Mouse (Mus musculus) MEL (cell line): ENCODE results near the gene Gipr. TPM values are rescaled to one million over a fixed set of nuclear protein-coding genes. Genes with fewer than 3 reads are reported as not detected.

ENCODE experiments used
- DNase-seq: peaks from one replicate; pipeline ENCODE4 v3.0.0; 2011; ENCODE audit warnings: low read depth, low spot score
- H3K27ac ChIP-seq: 2 replicates; pipeline ENCODE4 v1.5.1; 2012; ENCODE audit warnings: low read depth, mild to moderate bottlenecking, control low read depth, low read length, moderate library complexity; ENCODE audit not compliant: control insufficient read depth
- H3K27me3 ChIP-seq, 2 experiments: fragments of 150-350 bp in 1 of 2; sonication (generic) in 1 of 2; 2 replicates each; pipeline ENCODE4 v1.6.1; 2012; ENCODE audit warnings: low read length in 2 of 2, mild to moderate bottlenecking in 2 of 2, improper control_type of control experiment in 1 of 2, moderate library complexity in 1 of 2; ENCODE audit not compliant: insufficient read depth in 2 of 2, control insufficient read depth in 1 of 2
- H3K36me3 ChIP-seq, 2 experiments: 2 replicates each; pipeline ENCODE4 v1.6.1; 2012 to 2014; ENCODE audit warnings: low read length in 2 of 2, improper control_type of control experiment in 1 of 2, inconsistent platforms in 1 of 2, mild to moderate bottlenecking in 1 of 2; ENCODE audit not compliant: insufficient read depth in 2 of 2, control insufficient read depth in 1 of 2
- H3K4me1 ChIP-seq, 2 experiments: fragments of 150-350 bp in 1 of 2; sonication (generic) in 1 of 2; 2 replicates each; pipeline ENCODE4 v1.6.1; 2012; ENCODE audit warnings: low read length in 2 of 2, improper control_type of control experiment in 1 of 2, mild to moderate bottlenecking in 1 of 2; ENCODE audit not compliant: insufficient read depth in 2 of 2, control insufficient read depth in 1 of 2
- H3K4me3 ChIP-seq, 2 experiments: fragments of 150-350 bp in 1 of 2; sonication (generic) in 1 of 2; 2 replicates each; pipeline ENCODE4 v1.5.1; 2012; ENCODE audit warnings: low read depth in 2 of 2, low read length in 2 of 2, mild to moderate bottlenecking in 2 of 2, moderate library complexity in 2 of 2, control low read depth in 1 of 2, improper control_type of control experiment in 1 of 2; ENCODE audit not compliant: control insufficient read depth in 1 of 2, insufficient read depth in 1 of 2
- H3K79me2 ChIP-seq: 2 replicates; pipeline ENCODE4 v1.6.1; 2012; ENCODE audit warnings: mild to moderate bottlenecking, low read length, moderate library complexity; ENCODE audit not compliant: control insufficient read depth, poor library complexity, insufficient read depth
- H3K9ac ChIP-seq: 2 replicates; pipeline ENCODE4 v1.6.1; 2012; ENCODE audit warnings: low read depth, mild to moderate bottlenecking, control low read depth, low read length, moderate library complexity; ENCODE audit not compliant: control insufficient read depth, poor library complexity, severe bottlenecking
- H3K9me3 ChIP-seq: fragments of 150-350 bp; sonication (generic); replicated peaks from 2 replicates; pipeline ENCODE4 v1.6.1; 2012; ENCODE audit warnings: mild to moderate bottlenecking, low read length, improper control_type of control experiment, moderate library complexity; ENCODE audit not compliant: insufficient read depth
- CHD2 ChIP-seq: IDR thresholded peaks from 2 replicates; pipeline ENCODE4 v1.6.1; 2011; ENCODE audit warnings: low read length, improper control_type of control experiment
- CTCF ChIP-seq, 3 experiments: IDR thresholded peaks in 2 of 3; conservative IDR thresholded peaks in 1 of 3; 2 replicates each; pipeline ENCODE4 v1.5.1; 2011 to 2012; ENCODE audit warnings: low read length in 3 of 3, low read depth in 2 of 3, mild to moderate bottlenecking in 2 of 3, improper control_type of control experiment in 1 of 3, inconsistent platforms in 1 of 3, mixed read lengths in 1 of 3, moderate library complexity in 1 of 3; ENCODE audit not compliant: control insufficient read depth in 1 of 3, insufficient read depth in 1 of 3, poor library complexity in 1 of 3, severe bottlenecking in 1 of 3
- ELF1 ChIP-seq: IDR thresholded peaks from 2 replicates; pipeline ENCODE4 v1.6.1; 2014; ENCODE audit warnings: low read depth, mild to moderate bottlenecking, inconsistent platforms, low read length, improper control_type of control experiment, moderate library complexity
- GABPA ChIP-seq: IDR thresholded peaks from 2 replicates; pipeline ENCODE4 v1.6.1; 2012; ENCODE audit warnings: low read depth, mild to moderate bottlenecking, inconsistent platforms, low read length, improper control_type of control experiment, moderate library complexity
- HCFC1 ChIP-seq: IDR thresholded peaks from 2 replicates; pipeline ENCODE4 v1.6.1; 2012; ENCODE audit warnings: low read depth, mild to moderate bottlenecking, inconsistent platforms, low read length, improper control_type of control experiment, moderate library complexity
- JUND ChIP-seq: IDR thresholded peaks from 2 replicates; pipeline ENCODE4 v1.6.1; 2011; ENCODE audit warnings: low read depth, mild to moderate bottlenecking, improper control_type of control experiment, low read length
- KAT2A ChIP-seq: conservative IDR thresholded peaks from 2 replicates; pipeline ENCODE4 v1.6.1; 2012; ENCODE audit warnings: low read depth, low read length, improper control_type of control experiment, inconsistent platforms
- MAZ ChIP-seq: IDR thresholded peaks from 2 replicates; pipeline ENCODE4 v1.6.1; 2012; ENCODE audit warnings: low read depth, mild to moderate bottlenecking, inconsistent platforms, low read length, improper control_type of control experiment
- NELFE ChIP-seq: IDR thresholded peaks from 2 replicates; pipeline ENCODE4 v1.6.1; 2011; ENCODE audit warnings: low read depth, low read length, improper control_type of control experiment
- POLR2A ChIP-seq, 2 experiments: IDR thresholded peaks; 2 replicates each; pipeline ENCODE4 v1.6.1; 2011 to 2012; ENCODE audit warnings: low read length in 2 of 2, mild to moderate bottlenecking in 2 of 2, control low read depth in 1 of 2, improper control_type of control experiment in 1 of 2, low read depth in 1 of 2, moderate library complexity in 1 of 2; ENCODE audit not compliant: control insufficient read depth in 1 of 2, insufficient read depth in 1 of 2, poor library complexity in 1 of 2
- POLR2AphosphoS2 ChIP-seq: IDR thresholded peaks from 2 replicates; pipeline ENCODE4 v1.6.1; 2011; ENCODE audit warnings: low read length, improper control_type of control experiment
- POLR2AphosphoS5 ChIP-seq: IDR thresholded peaks from 2 replicates; pipeline ENCODE4 v1.6.1; 2012; ENCODE audit warnings: low read depth, borderline replicate concordance, mild to moderate bottlenecking, inconsistent platforms, low read length, moderate library complexity, mixed read lengths
- RAD21 ChIP-seq: IDR thresholded peaks from 2 replicates; pipeline ENCODE4 v1.6.1; 2011; ENCODE audit warnings: mild to moderate bottlenecking, low read depth, low read length, improper control_type of control experiment
- SIN3A ChIP-seq: IDR thresholded peaks from 2 replicates; pipeline ENCODE4 v1.6.1; 2012; ENCODE audit warnings: low read length, improper control_type of control experiment, inconsistent platforms
- SMC3 ChIP-seq: IDR thresholded peaks from 2 replicates; pipeline ENCODE4 v1.6.1; 2011; ENCODE audit warnings: low read depth, low read length, improper control_type of control experiment
- TAL1 ChIP-seq: IDR thresholded peaks from 2 replicates; pipeline ENCODE4 v1.6.1; 2012; ENCODE audit warnings: mild to moderate bottlenecking, inconsistent platforms, low read length, moderate library complexity, mixed read lengths
- UBTF ChIP-seq: IDR thresholded peaks from 2 replicates; pipeline ENCODE4 v1.6.1; 2012; ENCODE audit warnings: low read depth, mild to moderate bottlenecking, inconsistent platforms, low read length, improper control_type of control experiment, moderate library complexity, borderline replicate concordance; ENCODE audit not compliant: insufficient read depth
- USF2 ChIP-seq, 2 experiments: IDR thresholded peaks; 2 replicates each; pipeline ENCODE4 v1.6.1; 2011 to 2012; ENCODE audit warnings: improper control_type of control experiment in 2 of 2, low read length in 2 of 2, borderline replicate concordance in 1 of 2, inconsistent platforms in 1 of 2, low read depth in 1 of 2, mild to moderate bottlenecking in 1 of 2; ENCODE audit not compliant: insufficient read depth in 1 of 2
- ZC3H11A ChIP-seq: IDR thresholded peaks from 2 replicates; pipeline ENCODE4 v1.6.1; 2012; ENCODE audit warnings: low read depth, mild to moderate bottlenecking, inconsistent platforms, low read length, improper control_type of control experiment
- ZNF384 ChIP-seq: IDR thresholded peaks from 2 replicates; pipeline ENCODE4 v1.6.1; 2012; ENCODE audit warnings: low read depth, mild to moderate bottlenecking, inconsistent platforms, low read length, improper control_type of control experiment
- polyA plus RNA-seq, 2 experiments: library from polyadenylated mRNA; stranded (reverse) in 1 of 2; unstranded in 1 of 2; fragments of >175 nt in 1 of 2; fragments of >200 nt in 1 of 2; gene quantifications; 2 replicates each; pipeline versions ENCODE4 v1.2.1 to v1.2.4; 2012; ENCODE audit warnings: low replicate concordance in 2 of 2, low read depth in 1 of 2; ENCODE audit not compliant: insufficient read length in 2 of 2, insufficient read depth in 1 of 2, missing spikeins in 1 of 2
- total RNA-seq: library from RNA; depleted of rRNA; stranded (reverse); fragments of 300-350 nt; gene quantifications from 2 replicates; pipeline ENCODE4 v1.2.3, GENCODE M21; 2012

Gene Gipr
- total and polyA plus RNA-seq, 3 experiments = 0.65 to 2.1 TPM; not detected in 1

GRCm38 (mm10) chr7:19127744-19128143, 38.2 kb downstream of the Gipr start:
- TF ChIP-seq NELFE (no peak), KAT2A (no peak), ELF1 (no peak), RAD21 (no peak), POLR2A (IDR thresholded peaks at IDR 0.05; ENCODE audit: control insufficient read depth in 1 of 2, insufficient read depth in 1 of 2, low read depth in 1 of 2, low read length in 2 of 2, poor library complexity in 1 of 2) (no peak), SIN3A (no peak), CHD2 (no peak), CTCF (IDR thresholded peaks at IDR 0.05 in 2 of 3, conservative IDR thresholded peaks at IDR 0.05 in 1 of 3; ENCODE audit: control insufficient read depth in 1 of 3, insufficient read depth in 1 of 3, low read depth in 2 of 3, low read length in 3 of 3, poor library complexity in 1 of 3, severe bottlenecking in 1 of 3) (no peak), POLR2AphosphoS5 (no peak), GABPA (no peak), MAZ (no peak)
- no peak for DNase-seq
- Histone ChIP-seq H3K9ac (no peak overlapping the region), H3K4me3 (no peak overlapping the region), H3K4me1 (peaks cover 0 to 4% of the 10 kb centered on the region in 2 experiments; a peak in 2 of 4 replicates), H3K36me3 (0 out of 4 replicates have a peak, but pooled peaks cover 0 to 2% of the 10 kb centered on the region in 2 experiments), H3K27me3 (no peaks in the 10 kb centered on the region), H3K27ac (no peak overlapping the region), H3K79me2 (no peaks in the 10 kb centered on the region; the same call in 1 of the 2 replicates), H3K9me3 (no peaks in the 10 kb centered on the region)

- Histone ChIP-seq H3K9ac (no peak overlapping the region), H3K36me3 (peaks cover 0 to 7% of the 10 kb centered on the region in 2 experiments; a peak in 2 of 4 replicates), H3K79me2 (peaks cover 15% of the 10 kb centered on the region), H3K27ac (no peak overlapping the region), H3K4me1 (peaks cover 2 to 4% of the 10 kb centered on the region in 2 experiments; a peak in 2 of 4 replicates), H3K4me3 (no peak overlapping the region), H3K27me3 (no peaks in the 10 kb centered on the region), H3K9me3 (no peaks in the 10 kb centered on the region)
- TF ChIP-seq SMC3 (no peak), GABPA (no peak), HCFC1 (no peak), MAZ (no peak)
- DNase-seq = no peak
Observed at GRCm38 (mm10) chr7:19124713-19125112, 41.2 kb downstream of the Gipr start.

GRCm38 (mm10) chr7:19121686-19122085, 44.2 kb downstream of the Gipr start:
- H3K27ac ChIP-seq = no peak overlapping the region
- H3K27me3 ChIP-seq = no peaks in the 10 kb centered on the region
- H3K36me3 ChIP-seq = peaks cover 0 to 11% of the 10 kb centered on the region in 2 experiments; a peak in 2 of 4 replicates
- H3K4me3 ChIP-seq = no peak overlapping the region
- H3K9me3 ChIP-seq = no peaks in the 10 kb centered on the region
- no peak overlapping the region for H3K9ac ChIP-seq
- peaks cover 16% of the 10 kb centered on the region for H3K79me2 ChIP-seq
- DNase-seq = no peak
- TF ChIP-seq TAL1 = no peak
- TF ChIP-seq SIN3A = no peak
- no peak for TF ChIP-seq JUND
- no peak for TF ChIP-seq MAZ
- no peak for TF ChIP-seq ZNF384
- no peak for TF ChIP-seq POLR2AphosphoS5
- TF ChIP-seq ZC3H11A = no peak
- no peak for TF ChIP-seq UBTF
- TF ChIP-seq USF2 (IDR thresholded peaks at IDR 0.05; ENCODE audit: borderline replicate concordance in 1 of 2, insufficient read depth in 1 of 2, low read depth in 1 of 2, low read length in 2 of 2) = no peak
- TF ChIP-seq POLR2AphosphoS2 = no peak
- TF ChIP-seq, all 39 proteins: peak for 0
- peaks cover 2 to 9% of the 10 kb centered on the region in 2 experiments; a peak in 3 of 4 replicates for H3K4me1 ChIP-seq
